Mouse (Mus musculus) stomach, embryonic 14.5 days (tissue): ENCODE data around the gene Cables2. TPM values are rescaled to one million over a fixed set of nuclear protein-coding genes. Genes with fewer than 3 reads are reported as not detected.
"Not testable (repeated sequence)": the region's sequence is repeated elsewhere in the genome, so short reads cannot be mapped to it uniquely, and the experiment has no call there.

Source experiments
- ATAC-seq: fragments of 200-750 bp; cut with Nextera tagmentation; 2 replicates; pipeline ENCODE4 v1.8.0; 2017; ENCODE audit warnings: low read depth, moderate TSS enrichment; ENCODE audit not compliant: insufficient number of reproducible peaks, insufficient read depth, low FRiP score
- H3K27ac ChIP-seq: fragments of 300-500 bp; sonication (generic); 2 replicates; pipeline ENCODE4 v1.5.1; 2014; ENCODE audit warnings: mild to moderate bottlenecking, low read length, moderate library complexity, mixed read lengths
- H3K27me3 ChIP-seq: fragments of 300-500 bp; sonication (generic); 2 replicates; pipeline ENCODE4 v1.6.1; 2014; ENCODE audit warnings: low read length, control low read depth, mixed read lengths; ENCODE audit not compliant: control insufficient read depth, insufficient read depth
- H3K36me3 ChIP-seq: fragments of 300-500 bp; sonication (generic); 2 replicates; pipeline ENCODE4 v1.6.1; 2014; ENCODE audit warnings: mild to moderate bottlenecking, control low read depth, low read length, moderate library complexity, mixed read lengths; ENCODE audit not compliant: control insufficient read depth, insufficient read depth
- H3K4me1 ChIP-seq: fragments of 300-500 bp; sonication (generic); 2 replicates; pipeline ENCODE4 v1.6.1; 2014; ENCODE audit warnings: low read length, control low read depth, mixed read lengths; ENCODE audit not compliant: control insufficient read depth, insufficient read depth
- H3K4me2 ChIP-seq: fragments of 300-500 bp; sonication (generic); replicated peaks from 2 replicates; pipeline ENCODE4 v1.6.1; 2014; ENCODE audit warnings: low read depth, low read length, control low read depth
- H3K4me3 ChIP-seq: fragments of 300-500 bp; sonication (generic); 2 replicates; pipeline ENCODE4 v1.5.1; 2014; ENCODE audit warnings: low read depth, low read length, control low read depth
- H3K9ac ChIP-seq: fragments of 300-500 bp; sonication (generic); replicated peaks from 2 replicates; pipeline ENCODE4 v1.6.1; 2014; ENCODE audit warnings: low read depth, mild to moderate bottlenecking, control low read depth, low read length, moderate library complexity, mixed read lengths
- H3K9me3 ChIP-seq: fragments of 300-500 bp; sonication (generic); 2 replicates; pipeline ENCODE4 v1.6.1; 2016; ENCODE audit warnings: low read depth, low read length, control low read depth; ENCODE audit not compliant: control insufficient read depth
- WGBS: fragments of 180-500 bp; shearing (Covaris S2); extraction: QIAGEN DNeasy Blood & Tissue Kit; methylation state at CpG from one replicate; pipeline ENCODE4 v1.1.7; 2014; 5-methylcytosine and 5-hydroxymethylcytosine counted together
- polyA plus RNA-seq: library from polyadenylated mRNA; unstranded; fragments of >200 nt; fragmentation: Nextera tagmentation; extraction: Ambion mirVana; gene quantifications from 2 replicates; pipeline ENCODE4 v1.2.1, GENCODE M21; 2014

The Cables2 gene
- polyA plus RNA-seq, 1 experiment from 2014 or later: 15.5 TPM

DNA sequence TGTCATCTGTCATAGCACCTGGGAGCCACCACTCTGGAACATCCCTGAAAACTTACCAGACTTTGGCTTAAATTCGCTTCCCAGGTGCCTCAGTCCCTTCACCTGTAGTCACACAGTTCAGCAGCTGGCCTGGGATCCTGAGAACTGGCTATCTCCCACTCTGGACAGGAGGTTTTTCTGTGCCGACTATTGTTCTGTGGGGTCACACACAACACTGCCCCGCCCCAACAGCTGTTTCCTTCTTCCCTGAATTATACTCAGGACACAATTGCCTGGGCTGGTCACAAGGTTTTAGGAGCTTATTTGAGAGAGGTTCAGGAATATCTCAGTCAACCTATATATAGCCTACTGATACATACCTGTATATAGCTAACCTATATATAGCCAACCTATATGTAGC is 10.9 kb downstream of the Cables2 start:
- ATAC-seq: no peak

DNA sequence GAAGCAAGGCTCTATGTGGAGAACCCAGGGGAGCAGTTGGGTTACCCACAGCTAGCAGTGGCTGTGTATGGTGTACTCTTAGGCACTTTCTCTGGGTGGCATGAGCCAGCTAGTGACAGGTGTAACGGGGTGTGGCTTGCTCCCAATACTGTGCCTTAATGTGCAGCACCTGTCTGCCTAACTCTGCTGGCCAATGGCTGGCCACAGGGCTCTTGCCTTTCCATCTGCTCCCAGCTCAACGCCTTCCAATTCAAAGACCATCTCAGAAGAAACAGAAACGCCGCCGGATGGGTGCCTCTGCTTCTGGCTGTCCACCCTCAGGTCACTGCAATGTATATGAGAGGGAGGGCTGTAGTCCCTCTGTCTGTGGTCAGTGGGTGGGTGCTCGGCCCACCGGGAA is 11.4 kb downstream of the Cables2 start:
- ATAC-seq: no peak
- 0 out of 2 replicates have a peak, but pooled peaks cover 7% of the 10 kb centered on the region for H3K4me1 ChIP-seq
- H3K27me3 ChIP-seq: no peaks in the 10 kb centered on the region
- no peak overlapping the region for H3K4me2 ChIP-seq
- peaks cover 41% of the 10 kb centered on the region for H3K36me3 ChIP-seq
- no peak overlapping the region for H3K9ac ChIP-seq
- H3K27ac ChIP-seq: no peak overlapping the region
- H3K4me3 ChIP-seq: no peak overlapping the region
- no peaks in the 10 kb centered on the region for H3K9me3 ChIP-seq
- 85% methylated on average over 7 of the region's 7 CpGs for WGBS

More for the DNA sequence above, 10.9 kb downstream of the Cables2 start:
- 0 out of 2 replicates have a peak, but pooled peaks cover 7% of the 10 kb centered on the region for H3K4me1 ChIP-seq
- no peak overlapping the region for H3K27ac ChIP-seq
- H3K27me3 ChIP-seq: no peaks in the 10 kb centered on the region
- no peak overlapping the region for H3K4me3 ChIP-seq
- H3K9ac ChIP-seq: no peak overlapping the region
- peaks cover 41% of the 10 kb centered on the region for H3K36me3 ChIP-seq
- H3K4me2 ChIP-seq: no peak overlapping the region
- H3K9me3 ChIP-seq: no peaks in the 10 kb centered on the region
- 67% methylated on average over 3 of the region's 3 CpGs for WGBS

DNA sequence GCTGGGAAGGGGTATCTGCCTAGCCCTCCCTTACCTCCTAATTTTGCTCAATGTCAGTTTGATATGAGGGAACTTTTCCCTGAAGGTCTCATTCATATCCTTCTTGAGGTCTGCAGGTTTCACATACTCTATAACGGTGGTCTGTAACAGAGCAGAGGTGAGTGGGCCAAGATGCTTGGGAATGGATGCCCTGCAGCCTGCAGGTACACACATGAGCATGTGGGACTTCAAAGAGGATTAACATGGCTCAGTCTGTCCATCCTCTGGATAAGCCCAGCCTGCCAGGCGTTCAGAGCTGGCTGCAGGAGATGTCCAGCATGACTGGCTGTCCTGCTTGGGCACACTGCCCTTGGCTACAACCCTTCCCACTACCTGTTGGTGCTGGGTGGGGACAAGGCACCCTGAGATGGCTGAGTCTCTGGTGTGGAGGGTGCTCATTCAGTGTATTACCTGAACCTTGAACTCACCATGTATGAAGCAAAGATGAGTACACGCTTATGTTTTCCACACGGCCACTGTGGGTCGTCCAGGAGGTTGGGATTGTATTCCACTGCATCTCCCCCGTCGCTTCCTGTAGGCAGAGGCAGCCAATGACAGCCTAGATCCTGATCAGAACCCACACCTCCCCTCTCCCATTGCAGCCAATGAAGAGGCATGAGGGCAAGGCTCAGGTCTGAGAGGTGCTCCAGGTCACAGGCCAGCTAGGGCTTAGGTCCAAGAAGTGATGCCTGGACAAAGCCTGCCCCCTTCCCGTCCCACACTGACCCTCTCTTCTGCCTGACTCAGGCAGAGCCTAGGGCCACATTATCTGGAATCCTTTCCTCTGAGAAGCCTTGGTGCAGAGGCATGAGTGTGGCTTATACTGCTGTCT is 12.5 kb downstream of the Cables2 start:
- H3K4me3 ChIP-seq: no peak overlapping the region
- no peak for ATAC-seq
- no peak overlapping the region for H3K27ac ChIP-seq
- 0 out of 2 replicates have a peak, but pooled peaks cover 7% of the 10 kb centered on the region for H3K4me1 ChIP-seq
- H3K4me2 ChIP-seq: no peak overlapping the region
- WGBS: 50% methylated on average over 8 of the region's 8 CpGs
- no peaks in the 10 kb centered on the region for H3K9me3 ChIP-seq
- peaks cover 38% of the 10 kb centered on the region for H3K36me3 ChIP-seq
- H3K27me3 ChIP-seq: no peaks in the 10 kb centered on the region
- no peak overlapping the region for H3K9ac ChIP-seq

DNA sequence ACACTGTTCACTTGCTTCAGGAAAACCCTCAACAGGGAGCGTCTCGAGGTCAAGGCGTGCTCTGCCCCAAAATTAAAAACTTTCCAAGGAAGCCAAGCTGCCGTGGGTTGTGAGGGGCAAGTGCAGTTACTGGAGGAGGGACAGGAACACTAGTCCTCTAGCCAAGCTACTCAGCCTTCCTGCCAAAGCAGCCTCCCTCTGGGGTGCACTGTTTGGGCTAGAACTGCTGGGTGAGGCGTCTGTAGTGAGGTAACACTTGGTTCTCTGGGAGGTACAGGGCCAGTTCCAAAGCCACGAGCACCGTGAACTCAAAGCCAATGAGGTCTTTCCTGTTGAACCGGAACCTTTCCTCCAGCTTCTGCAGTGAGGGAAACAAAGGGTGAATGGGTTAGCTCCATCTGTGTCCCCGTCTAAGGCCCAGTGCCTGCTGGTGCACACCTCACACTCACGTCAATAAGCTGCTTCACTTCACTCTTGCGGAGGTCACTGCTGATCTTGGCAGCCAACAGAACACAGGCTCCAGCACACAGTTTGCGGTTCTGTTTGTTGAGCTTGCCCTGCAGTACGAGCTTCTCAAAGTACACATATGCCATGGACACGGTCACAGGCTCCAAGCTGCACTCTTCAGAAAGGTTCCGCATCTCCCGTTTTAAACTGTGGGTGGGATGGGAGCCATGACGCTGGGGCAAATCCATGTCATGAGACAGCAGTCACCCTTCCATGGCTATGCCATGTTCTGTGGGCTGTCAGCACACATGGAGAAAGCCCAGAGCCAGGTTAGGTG is 13.3 kb downstream of the Cables2 start:
- WGBS: 69% methylated on average over 17 of the region's 17 CpGs
- H3K27me3 ChIP-seq, H3K9ac ChIP-seq, H3K4me1 ChIP-seq, H3K4me2 ChIP-seq, H3K27ac ChIP-seq, H3K9me3 ChIP-seq, ATAC-seq, H3K4me3 ChIP-seq: not testable (repeated sequence)
- H3K36me3 ChIP-seq: peaks cover 38% of the 10 kb centered on the region

DNA sequence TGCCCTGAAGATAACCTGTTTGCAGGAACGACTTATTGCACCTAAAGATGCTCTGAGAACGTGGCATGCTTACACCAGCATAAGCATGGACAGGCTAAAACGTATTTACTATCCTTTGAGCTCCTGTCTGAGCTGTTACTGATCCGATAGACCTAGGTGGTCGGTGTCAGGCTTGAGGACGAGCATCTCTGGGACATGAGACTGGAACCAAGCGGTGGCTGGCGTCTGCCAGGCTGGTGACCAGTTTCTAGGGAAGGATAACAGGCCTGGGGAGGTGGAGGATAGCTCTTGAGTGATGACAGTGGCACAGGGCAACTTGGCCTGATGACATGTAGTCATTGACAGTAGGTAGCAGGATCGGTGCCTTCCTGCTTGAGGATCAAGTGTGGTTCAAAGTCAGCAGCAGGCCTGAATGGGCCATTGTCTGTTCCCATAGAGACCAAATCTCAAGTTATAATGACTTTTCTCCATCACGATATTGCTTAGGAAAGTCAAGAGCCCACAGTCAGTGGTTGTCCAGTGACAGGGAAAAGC is 14.3 kb downstream of the Cables2 start:
- WGBS: 73% methylated on average over 10 of the region's 10 CpGs
- not testable (repeated sequence) for H3K4me2 ChIP-seq, H3K9me3 ChIP-seq, H3K4me3 ChIP-seq, H3K27me3 ChIP-seq, H3K9ac ChIP-seq, H3K4me1 ChIP-seq, H3K27ac ChIP-seq, ATAC-seq
- H3K36me3 ChIP-seq: peaks cover 32% of the 10 kb centered on the region

DNA sequence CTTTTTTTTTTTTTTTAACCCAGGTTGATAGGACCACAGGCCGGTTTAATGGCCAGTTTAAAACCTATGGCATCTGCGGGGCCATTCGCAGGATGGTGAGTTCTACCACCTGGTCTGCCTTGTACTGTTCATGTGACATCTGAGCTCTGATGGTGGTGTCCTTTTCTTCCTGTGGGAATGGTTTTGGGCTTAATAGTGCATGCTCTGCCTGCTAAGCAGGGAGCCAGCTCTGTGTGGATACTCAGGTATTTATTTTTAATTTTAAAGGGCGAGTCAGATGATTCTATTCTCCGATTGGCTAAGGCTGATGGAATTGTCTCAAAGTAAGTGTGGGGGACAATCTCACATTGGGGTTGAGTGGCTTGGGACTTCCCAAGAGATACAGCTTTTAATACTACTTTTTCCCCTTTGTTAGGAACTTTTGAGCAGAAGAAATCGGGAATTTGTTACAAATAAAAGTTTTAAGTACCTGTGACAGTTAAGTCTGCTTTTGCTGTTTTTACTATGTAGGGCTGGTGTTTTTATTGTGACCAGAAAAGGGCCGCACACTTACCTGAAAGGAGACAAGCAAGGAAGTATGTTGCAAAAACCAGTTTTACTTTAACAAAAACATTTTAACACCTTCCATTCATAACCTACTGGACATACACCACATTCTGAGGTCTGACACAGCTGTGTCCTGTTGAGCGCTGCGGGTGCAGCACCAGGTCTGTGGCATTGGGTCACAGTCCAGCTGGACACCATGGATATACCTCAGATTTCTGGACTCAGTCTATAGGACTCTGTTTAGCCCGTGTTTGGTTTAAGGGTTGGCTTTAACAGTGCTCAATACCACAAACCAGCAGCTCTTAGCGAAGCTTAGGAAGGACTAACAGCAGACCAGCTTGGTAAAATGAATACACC is 15.1 kb downstream of the Cables2 start:
- Histone ChIP-seq H3K4me1 (0 out of 2 replicates have a peak, but pooled peaks cover 7% of the 10 kb centered on the region), H3K4me2 (peak overlapping the region; percentile 82), H3K36me3 (peaks cover 30% of the 10 kb centered on the region), H3K9me3 (no peaks in the 10 kb centered on the region), H3K27ac (peak overlapping the region; percentile 77; the same call in 1 of the 2 replicates), H3K4me3 (peak overlapping the region; percentile 90), H3K27me3 (no peaks in the 10 kb centered on the region), H3K9ac (peak overlapping the region; percentile 82)
- no peak for ATAC-seq
- 48% methylated on average over 11 of the region's 11 CpGs for WGBS

DNA sequence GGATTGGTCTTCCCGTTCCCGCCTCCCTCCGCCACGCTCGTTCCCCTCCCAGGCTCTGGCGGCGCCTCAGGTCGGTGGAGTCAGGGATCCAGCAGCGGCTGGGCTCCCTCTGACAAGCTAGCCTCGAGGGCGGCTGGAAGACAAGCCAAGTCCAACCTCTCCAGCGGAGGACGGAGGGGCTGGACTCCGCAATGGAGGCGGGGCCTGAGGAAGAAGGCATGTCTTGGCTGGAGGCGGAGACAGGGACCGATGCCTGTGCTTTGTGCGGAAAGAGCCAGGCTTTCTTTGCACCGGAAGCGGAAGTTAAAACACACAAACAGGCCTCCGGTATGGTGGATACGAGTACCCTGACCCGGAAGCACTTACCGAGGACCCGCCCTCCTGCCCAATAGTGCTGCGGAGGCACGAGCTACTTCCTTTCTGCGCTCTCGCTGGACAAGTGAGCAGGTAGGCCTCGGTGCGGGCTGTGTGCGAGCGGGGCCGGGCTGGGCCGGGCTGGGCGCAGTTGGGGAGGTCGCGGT is 16.2 kb downstream of the Cables2 start, which contains the start of gene Rps21:
Rps21 (plus strand) TSS at position 377 of the 521 bp plus-strand sequence.
- no peaks in the 10 kb centered on the region for H3K27me3 ChIP-seq
- peak; percentile 96 for ATAC-seq
- under 1% methylated on average over 38 of the region's 38 CpGs for WGBS
- H3K9ac ChIP-seq: peak within 1 kb of the TSS; percentile 82
- H3K27ac ChIP-seq: peak within 1 kb of the TSS; percentile 94
- H3K9me3 ChIP-seq: no peaks in the 10 kb centered on the region
- H3K4me3 ChIP-seq: peak within 1 kb of the TSS; percentile 90
- peak within 1 kb of the TSS; percentile 88 for H3K4me2 ChIP-seq
- H3K4me1 ChIP-seq: 0 out of 2 replicates have a peak, but pooled peaks cover 7% of the 10 kb centered on the region
- peaks cover 23% of the 10 kb centered on the region for H3K36me3 ChIP-seq
